Mouse (Mus musculus) mature B cell (primary cell): Measurements from ENCODE around the gene Anapc15-ps.
"Not testable (repeated sequence)": the region's sequence is repeated elsewhere in the genome, so short reads cannot be mapped to it uniquely, and the experiment has no call there.

Experiments used
- in situ Hi-C: fragments of 300-500 bp; cut with MboI; formaldehyde crosslinking; loops from 2 replicates; pipeline ENCODE4 v1.14.3; 2019

Gene Anapc15-ps

GRCm38 (mm10) chr10:95630726-95631345 is 42.4 kb downstream of the Anapc15-ps start:
- in situ Hi-C loops = no loop called here

- in situ Hi-C loops = not testable (repeated sequence)
Observed at GRCm38 (mm10) chr10:95630166-95630565, 43.1 kb downstream of the Anapc15-ps start.

GRCm38 (mm10) chr10:95628338-95628737 is 44.9 kb downstream of the Anapc15-ps start:
- in situ Hi-C loops = no loop called here

GRCm38 (mm10) chr10:95627381-95627780 is 45.9 kb downstream of the Anapc15-ps start:
- in situ Hi-C loops = no loop called here

- in situ Hi-C loops = no loop called here
Observed at GRCm38 (mm10) chr10:95625300-95625699, 48.0 kb downstream of the Anapc15-ps start.

GRCm38 (mm10) chr10:95624007-95624406 is 49.2 kb downstream of the Anapc15-ps start:
- in situ Hi-C loops = no loop called here

GRCm38 (mm10) chr10:95623518-95623905 is 49.7 kb downstream of the Anapc15-ps start:
- in situ Hi-C loops = no loop called here
